ENCODE assay signal across 21 mouse cellular contexts in genomic region chr6:17503724-17504123, GRCm38 (mm10). TPM values are rescaled to one million over a fixed set of nuclear protein-coding genes. Genes with fewer than 3 reads are reported as not detected.
DNase-seq lines count a peak whose midpoint lies in the region; ATAC-seq and TF ChIP-seq lines count a peak whose summit lies in the region.
"Had no signal": no experiment of that assay in that cellular context is flagged by ENCODE, and none has a peak within 500 bp of the region (broad histone marks: within the 10 kb centered on the region; RNA-seq: fewer than 3 reads in every experiment).

No protein-coding gene starts in this region.

- H3K4me1 ChIP-seq in kidney, adult 2 months (ENCODE audit: control insufficient read depth, insufficient read depth, low read length) = peaks cover 35% of the 10 kb centered on the region
- H3K4me1 ChIP-seq in stomach, postnatal 0 days (replicated peaks; ENCODE audit: control insufficient read depth, insufficient read depth) = 0 out of 2 replicates have a peak, but pooled peaks cover 4% of the 10 kb centered on the region
- H3K4me1 ChIP-seq in hindbrain, embryonic 16.5 days (ENCODE audit: control insufficient read depth, insufficient read depth, low read depth, low read length) = no peaks in the 10 kb centered on the region
- H3K4me1 ChIP-seq: embryonic facial prominence, embryonic 12.5 days; heart, embryonic 15.5 days; hindbrain, embryonic 10.5 days; midbrain, embryonic 13.5 days had no signal

- WGBS in kidney, adult 2 months = 24% methylated on average over 3 of the region's 3 CpGs
- 39% methylated on average over 3 of the region's 3 CpGs for WGBS in stomach, postnatal 0 days
- WGBS in hindbrain, embryonic 16.5 days = 53% methylated on average over 3 of the region's 3 CpGs

- H3K27ac ChIP-seq in kidney, adult 2 months (ENCODE audit: insufficient read depth, low read depth, low read length) = peak overlapping the region; percentile 78; the same call in 1 of the 2 replicates
- no peak overlapping the region for H3K27ac ChIP-seq in stomach, postnatal 0 days (replicated peaks)
- H3K27ac ChIP-seq in hindbrain, embryonic 16.5 days (ENCODE audit: low read depth, low read length) = no peak overlapping the region
- H3K27ac ChIP-seq: embryonic facial prominence, embryonic 12.5 days; heart, embryonic 15.5 days; hindbrain, embryonic 10.5 days; left cerebral cortex, adult 2 months; macrophage; midbrain, embryonic 13.5 days had no signal

- TF ChIP-seq EP300 in stomach, postnatal 0 days (optimal IDR thresholded peaks at IDR 0.05) = no peak

- ATAC-seq in stomach, postnatal 0 days (ENCODE audit: low FRiP score, low TSS enrichment) = peak; percentile 80
- ATAC-seq in hindbrain, embryonic 16.5 days = no peak
- ATAC-seq: forebrain, postnatal 0 days; midbrain, embryonic 13.5 days had no signal

- H3K4me3 ChIP-seq in kidney, adult 2 months (ENCODE audit: insufficient read depth, low read depth, low read length) = no peak overlapping the region
- no peak overlapping the region for H3K4me3 ChIP-seq in stomach, postnatal 0 days (ENCODE audit: low read depth, low read length)
- no peak overlapping the region for H3K4me3 ChIP-seq in hindbrain, embryonic 16.5 days (ENCODE audit: low read length)
- H3K4me3 ChIP-seq: embryonic facial prominence, embryonic 12.5 days; heart, embryonic 15.5 days; hindbrain, embryonic 10.5 days; left cerebral cortex, adult 2 months; midbrain, embryonic 13.5 days; myocyte had no signal

- peak; percentile 79 for DNase-seq in kidney, adult 2 months
- DNase-seq in kidney, postnatal 10 days = no peak
- DNase-seq in lung, postnatal 25 days (ENCODE audit: low spot score) = peak; percentile 64
- no peak for DNase-seq in lung, postnatal 4 days
- DNase-seq in kidney, postnatal 14 days = peak; percentile 31
- peak; percentile 41 for DNase-seq in stomach, postnatal 0 days (ENCODE audit: low spot score)
- no peak for DNase-seq in thymus, adult 18-20 months
- DNase-seq: adrenal gland, postnatal 14 days; cerebellum, adult 18-20 months; forebrain, postnatal 0 days; heart, adult 18-20 months; retina, postnatal 1 day; right cerebral cortex, postnatal 4 days had no signal

- no peaks in the 10 kb centered on the region for H3K36me3 ChIP-seq in kidney, adult 2 months (ENCODE audit: control insufficient read depth, insufficient read depth, low read length)
- H3K36me3 ChIP-seq in stomach, postnatal 0 days (ENCODE audit: control insufficient read depth, insufficient read depth, low read length) = no peaks in the 10 kb centered on the region
- H3K36me3 ChIP-seq in hindbrain, embryonic 16.5 days (ENCODE audit: control insufficient read depth, insufficient read depth, low read length) = no peaks in the 10 kb centered on the region
- H3K36me3 ChIP-seq: embryonic facial prominence, embryonic 12.5 days; heart, embryonic 15.5 days; hindbrain, embryonic 10.5 days; midbrain, embryonic 13.5 days had no signal

- H3K9me3 ChIP-seq in stomach, postnatal 0 days (ENCODE audit: control insufficient read depth, low read length) = no peaks in the 10 kb centered on the region
- no peaks in the 10 kb centered on the region for H3K9me3 ChIP-seq in hindbrain, embryonic 16.5 days (ENCODE audit: control insufficient read depth, low read length)
- H3K9me3 ChIP-seq: embryonic facial prominence, embryonic 12.5 days; heart, embryonic 15.5 days; hindbrain, embryonic 10.5 days; midbrain, embryonic 13.5 days had no signal

- H3K27me3 ChIP-seq in kidney, adult 2 months (replicated peaks; ENCODE audit: control insufficient read depth, insufficient read depth, low read length) = no peaks in the 10 kb centered on the region
- H3K27me3 ChIP-seq in stomach, postnatal 0 days (ENCODE audit: control insufficient read depth, insufficient read depth, low read length) = no peaks in the 10 kb centered on the region
- no peaks in the 10 kb centered on the region for H3K27me3 ChIP-seq in hindbrain, embryonic 16.5 days (replicated peaks; ENCODE audit: control insufficient read depth, insufficient read depth, low read length)
- H3K27me3 ChIP-seq: embryonic facial prominence, embryonic 12.5 days; heart, embryonic 15.5 days; midbrain, embryonic 13.5 days had no signal

- no peak overlapping the region for H3K9ac ChIP-seq in stomach, postnatal 0 days (ENCODE audit: low read length)
- H3K9ac ChIP-seq in hindbrain, embryonic 16.5 days (ENCODE audit: low read depth, low read length) = no peak overlapping the region
- H3K9ac ChIP-seq: embryonic facial prominence, embryonic 12.5 days; forebrain, postnatal 0 days; heart, embryonic 15.5 days; midbrain, embryonic 13.5 days had no signal

- TF ChIP-seq CTCF in kidney, adult 2 months (conservative IDR thresholded peaks at IDR 0.05; ENCODE audit: insufficient read depth, insufficient read length, low read depth, low read length) = no peak
- TF ChIP-seq CTCF in stomach, postnatal 0 days (IDR thresholded peaks at IDR 0.05; ENCODE audit: low read depth) = no peak

- H3K4me2 ChIP-seq in stomach, postnatal 0 days (replicated peaks; ENCODE audit: low read depth) = no peak overlapping the region
- H3K4me2 ChIP-seq in hindbrain, embryonic 16.5 days (ENCODE audit: low read length) = no peak overlapping the region
- H3K4me2 ChIP-seq: embryonic facial prominence, embryonic 12.5 days; heart, embryonic 15.5 days; midbrain, embryonic 13.5 days had no signal

- no peak for TF ChIP-seq POLR2A in kidney, adult 2 months (IDR thresholded peaks at IDR 0.05; ENCODE audit: low read depth, low read length)

RNA-seq across cellular contexts. Expression of gene Met, which starts 40.1 kb away (rescaled TPM):
- 31.1 and 36.6 TPM in 2 replicates for polyA plus RNA-seq in kidney, adult 2 months (2012; rRNA removed)
- 4.0 and 4.5 TPM in 2 replicates for polyA plus RNA-seq in stomach, postnatal 0 days (2015; fragmentation: Nextera tagmentation; extraction: Ambion mirVana)
- 1.8 and 2.2 TPM in 2 replicates for polyA plus RNA-seq in hindbrain, embryonic 16.5 days (2015; fragmentation: Nextera tagmentation; extraction: Ambion mirVana)

Comparison
In these comparisons a context has a peak if more than half of its experiments do, and no peak if none do; other contexts are left out.
1. DNase-seq: peak in kidney, adult 2 months (single experiment), lung, postnatal 25 days (single experiment), kidney, postnatal 14 days (single experiment) and stomach, postnatal 0 days (single experiment); none in kidney, postnatal 10 days (single experiment), lung, postnatal 4 days (0 of 2) and thymus, adult 18-20 months (0 of 2).